Mouse (Mus musculus) forelimb bud, embryonic 11.5 days (tissue): ENCODE data around the gene Slc15a3.

Experiments used
- DNase-seq: peaks from one replicate; pipeline ENCODE4 v3.0.0-alpha.2; 2012; ENCODE audit warnings: low read depth, low spot score

Gene Slc15a3

GRCm38 (mm10) chr19:10869241-10869885 is 29.8 kb downstream of the Slc15a3 start:
- DNase-seq = peak; percentile 80

- no peak for DNase-seq
These were observed 30.5 kb downstream of the Slc15a3 start, which contains the start of gene Tmem132a for GRCm38 (mm10) chr19:10869886-10870527. Gene Tmem132a (minus strand): TSS chr19:10869940.

- no peak for DNase-seq
These were observed 31.1 kb downstream of the Slc15a3 start for GRCm38 (mm10) chr19:10870676-10871075.

- DNase-seq = no peak
These were observed 31.9 kb downstream of the Slc15a3 start for GRCm38 (mm10) chr19:10871328-10871961.

- no peak for DNase-seq
These were observed 38.8 kb downstream of the Slc15a3 start for GRCm38 (mm10) chr19:10878201-10878837.

- no peak for DNase-seq
These were observed 40.8 kb downstream of the Slc15a3 start for GRCm38 (mm10) chr19:10880085-10880974.

GRCm38 (mm10) chr19:10880975-10881425 is 41.5 kb downstream of the Slc15a3 start:
- no peak for DNase-seq

- peak; percentile 97 for DNase-seq
These were observed 42.1 kb downstream of the Slc15a3 start, which contains the start of gene Tmem109 for GRCm38 (mm10) chr19:10881426-10882154. Gene Tmem109 (minus strand): TSS chr19:10882001.

GRCm38 (mm10) chr19:10892201-10892600 is 52.7 kb downstream of the Slc15a3 start:
- DNase-seq = no peak

GRCm38 (mm10) chr19:10895016-10895528 is 55.5 kb downstream of the Slc15a3 start, which contains the start of gene Prpf19:
Gene Prpf19 (plus strand): TSS chr19:10895231.
- peak; percentile 98 for DNase-seq

GRCm38 (mm10) chr19:10895708-10896107 is 56.2 kb downstream of the Slc15a3 start:
- DNase-seq = peak; percentile 27

- no peak for DNase-seq
These were observed 57.3 kb downstream of the Slc15a3 start for GRCm38 (mm10) chr19:10896849-10897248.

GRCm38 (mm10) chr19:10897491-10897890 is 58.0 kb downstream of the Slc15a3 start:
- DNase-seq = no peak

- no peak for DNase-seq
These were observed 60.8 kb downstream of the Slc15a3 start for GRCm38 (mm10) chr19:10900315-10900714.

- DNase-seq = no peak
These were observed 61.5 kb downstream of the Slc15a3 start for GRCm38 (mm10) chr19:10901046-10901445.

- DNase-seq = no peak
These were observed 65.0 kb downstream of the Slc15a3 start for GRCm38 (mm10) chr19:10904512-10904911.

GRCm38 (mm10) chr19:10904927-10905727 is 65.6 kb downstream of the Slc15a3 start:
- no peak for DNase-seq

- no peak for DNase-seq
These were observed 66.1 kb downstream of the Slc15a3 start for GRCm38 (mm10) chr19:10905728-10906000.

- peak; percentile 35 for DNase-seq
These were observed 68.4 kb downstream of the Slc15a3 start for GRCm38 (mm10) chr19:10907891-10908290.
